Mouse (Mus musculus) heart, postnatal 4 days (tissue): ENCODE data around the gene Sart1. TPM values are rescaled to one million over a fixed set of nuclear protein-coding genes. Genes with fewer than 3 reads are reported as not detected.
"Not testable (repeated sequence)": the region's sequence is repeated elsewhere in the genome, so short reads cannot be mapped to it uniquely, and the experiment has no call there.

Experiments
- DNase-seq: peaks from one replicate; pipeline ENCODE4 v3.0.0; 2021
- total RNA-seq, 2 experiments: library from RNA; stranded (reverse); gene quantifications; 2 replicates each; pipeline ENCODE4 v1.2.3; 2021

Sart1 gene
- total RNA-seq, 2 experiments from 2014 or later = 52.6 to 54.1 TPM

GRCm38 (mm10) chr19:5367455-5367854 is 21.0 kb downstream of the Sart1 start:
- DNase-seq = peak; percentile 25

GRCm38 (mm10) chr19:5367053-5367359 is 21.5 kb downstream of the Sart1 start, which contains the start of gene Banf1:
Gene Banf1, minus strand, starts transcription at chr19:5367168.
- DNase-seq = no peak

- DNase-seq = peak; percentile 95
Measured at GRCm38 (mm10) chr19:5366175-5367052, 22.1 kb downstream of the Sart1 start, which contains the start of gene Eif1ad. Gene Eif1ad, plus strand, starts transcription at chr19:5366741.

- no peak for DNase-seq
Measured at GRCm38 (mm10) chr19:5365751-5366150, 22.8 kb downstream of the Sart1 start.

- no peak for DNase-seq
Measured at GRCm38 (mm10) chr19:5364124-5364523, 24.4 kb downstream of the Sart1 start.

GRCm38 (mm10) chr19:5362186-5362585 is 26.3 kb downstream of the Sart1 start:
- DNase-seq = no peak

- DNase-seq = no peak
Measured at GRCm38 (mm10) chr19:5356080-5356479, 32.4 kb downstream of the Sart1 start.

GRCm38 (mm10) chr19:5353609-5354008 is 34.9 kb downstream of the Sart1 start:
- no peak for DNase-seq

GRCm38 (mm10) chr19:5349502-5349873 is 39.0 kb downstream of the Sart1 start, which contains the start of gene Cst6:
Gene Cst6, minus strand, starts transcription at chr19:5349574.
- DNase-seq = not testable (repeated sequence)

GRCm38 (mm10) chr19:5348526-5349501 is 39.7 kb downstream of the Sart1 start:
- peak; percentile 22 for DNase-seq

- no peak for DNase-seq
Measured at GRCm38 (mm10) chr19:5348064-5348463, 40.4 kb downstream of the Sart1 start.

GRCm38 (mm10) chr19:5345297-5346131 is 43.0 kb downstream of the Sart1 start:
- DNase-seq = peak; percentile 61

GRCm38 (mm10) chr19:5341360-5341759 is 47.1 kb downstream of the Sart1 start:
- no peak for DNase-seq

GRCm38 (mm10) chr19:5337975-5338374 is 50.5 kb downstream of the Sart1 start:
- DNase-seq = peak; percentile 87

GRCm38 (mm10) chr19:5335441-5335840 is 53.1 kb downstream of the Sart1 start, which contains the start of gene Catsper1:
Gene Catsper1, plus strand, starts transcription at chr19:5335741.
- DNase-seq = no peak

- DNase-seq = peak; percentile 38
Measured at GRCm38 (mm10) chr19:5334741-5335140, 53.8 kb downstream of the Sart1 start.

GRCm38 (mm10) chr19:5327970-5328369 is 60.5 kb downstream of the Sart1 start:
- DNase-seq = no peak

Other genes with a start within 250 kb of the Sart1 start
- gene Pacs1, start 115.6 kb downstream of the Sart1 start, total RNA-seq = 10 to 100 TPM; 27.6 to 28.7 TPM
- 100 to 1,000 TPM; 136 to 139 TPM for gene Sf3b2, start 93.2 kb downstream of the Sart1 start, total RNA-seq
- 1 to 10 TPM; 7.4 to 9.3 TPM for gene Gal3st3, start 90.4 kb downstream of the Sart1 start, total RNA-seq
- not detected for gene Catsper1, start 53.0 kb downstream of the Sart1 start, total RNA-seq
- 1 to 10 TPM in 1 of 2 experiments, under 1 TPM in 1; 0.81 to 3.0 TPM for gene Cst6, start 39.1 kb downstream of the Sart1 start, total RNA-seq
- gene Eif1ad, start 22.0 kb downstream of the Sart1 start, total RNA-seq = 10 to 100 TPM; 35.0 to 37.3 TPM
- 100 to 1,000 TPM; 234 to 244 TPM for gene Banf1, start 21.5 kb downstream of the Sart1 start, total RNA-seq
- under 1 TPM; 0.45 to 0.48 TPM for gene Tsga10ip, start 13.8 kb upstream of the Sart1 start, total RNA-seq
- 100 to 1,000 TPM; 231 to 246 TPM for gene Drap1, start 36.3 kb upstream of the Sart1 start, total RNA-seq
- gene AI837181, start 36.4 kb upstream of the Sart1 start, total RNA-seq = 10 to 100 TPM; 35.2 to 35.3 TPM
- gene Fosl1, start 58.8 kb upstream of the Sart1 start, total RNA-seq = not detected
- 10 to 100 TPM; 13.5 to 13.9 TPM for gene Ccdc85b, start 69.2 kb upstream of the Sart1 start, total RNA-seq
- gene Fibp, start 71.9 kb upstream of the Sart1 start, total RNA-seq = 100 to 1,000 TPM; 106 to 118 TPM
- gene Ctsw, start 79.8 kb upstream of the Sart1 start, total RNA-seq = under 1 TPM; 0.24 to 0.50 TPM
- gene Efemp2, start 85.3 kb upstream of the Sart1 start, total RNA-seq = 10 to 100 TPM; 36.7 to 37.8 TPM
- 10 to 100 TPM; 27.9 to 32.9 TPM for gene Mus81, start 99.7 kb upstream of the Sart1 start, total RNA-seq
- gene Cfl1, start 101.8 kb upstream of the Sart1 start, total RNA-seq = 100 to 1,000 TPM; 719 to 727 TPM
- 1 to 10 TPM; 1.5 to 2.1 TPM for gene 1700020D05Rik, start 115.1 kb upstream of the Sart1 start, total RNA-seq
- 1 to 10 TPM; 7.8 to 7.9 TPM for gene Snx32, start 121.8 kb upstream of the Sart1 start, total RNA-seq
- not detected for gene Ovol1, start 171.9 kb upstream of the Sart1 start, total RNA-seq
- gene Ap5b1, start 179.3 kb upstream of the Sart1 start, total RNA-seq = 1 to 10 TPM; 3.8 to 4.6 TPM
- 10 to 100 TPM; 92.4 to 94.5 TPM for gene Rnaseh2c, start 213.2 kb upstream of the Sart1 start, total RNA-seq
- gene Kat5, start 221.5 kb upstream of the Sart1 start, total RNA-seq = 10 to 100 TPM; 38.3 to 49.2 TPM
- gene Rela, start 248.8 kb upstream of the Sart1 start, total RNA-seq = 10 to 100 TPM; 33.0 to 38.6 TPM